Mouse (Mus musculus): Measurements from ENCODE around the gene Tunar.

GRCm38 (mm10) chr12:105394671-105395070 lies 61.0 kb downstream of the Tunar start:
- no peak for TF ChIP-seq POLR2A (IDR thresholded peaks at IDR 0.05; ENCODE audit: low read depth, low read length)
- TF ChIP-seq CTCF (conservative IDR thresholded peaks at IDR 0.05; ENCODE audit: insufficient read depth, insufficient read length, low read depth, low read length): no peak
